Mouse (Mus musculus): ENCODE data around the gene Lurap1l.

DNA sequence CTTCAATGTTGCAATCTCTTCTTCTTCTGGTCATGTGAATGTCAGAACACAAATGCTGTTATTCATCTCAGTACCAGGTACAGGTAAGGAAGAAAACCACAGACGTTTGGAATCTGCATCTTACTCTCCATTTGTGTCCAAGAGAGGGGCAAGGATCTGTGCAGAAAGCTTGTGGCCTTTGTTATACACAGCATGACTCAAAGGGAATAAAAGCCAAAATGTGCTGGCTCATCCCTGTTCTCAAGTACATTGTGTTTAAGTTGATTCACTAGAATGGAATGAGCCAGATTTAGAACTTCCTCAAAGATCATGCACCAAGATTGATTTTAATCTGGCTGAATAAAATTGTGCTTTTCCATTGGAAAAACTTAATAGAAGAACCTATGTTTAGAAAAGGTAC, 61.4 kb downstream of the Lurap1l start:
- TF ChIP-seq POLR2A (IDR thresholded peaks at IDR 0.05; ENCODE audit: low read depth, low read length) (no peak), CTCF (IDR thresholded peaks at IDR 0.05; ENCODE audit: extremely low read depth, insufficient read length, insufficient replicate concordance, low read depth, low read length) (no peak)

Measured in small intestine, adult 2 months (tissue).